Mouse (Mus musculus) heart, embryonic 10.5 days (tissue): ENCODE data around the gene Fam222b. TPM values are rescaled to one million over a fixed set of nuclear protein-coding genes. Genes with fewer than 3 reads are reported as not detected.

Experiments
- DNase-seq: peaks from one replicate; pipeline ENCODE4 v3.0.0-alpha.2; 2017; ENCODE audit warnings: low spot score
- H3K27ac ChIP-seq: fragments of 300-500 bp; sonication (generic); 2 replicates; pipeline ENCODE4 v1.5.1; 2016; ENCODE audit warnings: mild to moderate bottlenecking
- H3K27me3 ChIP-seq: fragments of 300-500 bp; sonication (generic); 2 replicates; pipeline ENCODE4 v1.6.1; 2016; ENCODE audit warnings: mild to moderate bottlenecking; ENCODE audit not compliant: poor library complexity, insufficient read depth, severe bottlenecking
- H3K36me3 ChIP-seq: fragments of 300-500 bp; sonication (generic); 2 replicates; pipeline ENCODE4 v1.6.1; 2016; ENCODE audit warnings: mild to moderate bottlenecking, moderate library complexity
- H3K4me1 ChIP-seq: fragments of 300-500 bp; sonication (generic); 2 replicates; pipeline ENCODE4 v1.6.1; 2016; ENCODE audit warnings: mild to moderate bottlenecking
- H3K4me3 ChIP-seq: fragments of 300-500 bp; sonication (generic); 2 replicates; pipeline ENCODE4 v1.5.1; 2016; ENCODE audit warnings: mild to moderate bottlenecking, moderate library complexity
- H3K9me3 ChIP-seq: fragments of 300-500 bp; sonication (generic); 2 replicates; pipeline ENCODE4 v1.6.1; 2016; ENCODE audit warnings: mild to moderate bottlenecking, moderate library complexity
- WGBS: fragments of 180-500 bp; shearing (Covaris S2); methylation state at CpG from one replicate; pipeline ENCODE4 v1.1.7; 2016; 5-methylcytosine and 5-hydroxymethylcytosine counted together
- polyA plus RNA-seq: library from polyadenylated mRNA; unstranded; fragments of >200 nt; fragmentation: Nextera tagmentation; extraction: Ambion mirVana; gene quantifications from 2 replicates; pipeline ENCODE4 v1.2.1, GENCODE M21; 2016

Gene Fam222b
- polyA plus RNA-seq, 1 experiment from 2014 or later, result 24.0 TPM

- H3K36me3 ChIP-seq, result peaks cover 31% of the 10 kb centered on the region; the same call in 1 of the 2 replicates
- no peak overlapping the region for H3K27ac ChIP-seq
- 0 out of 2 replicates have a peak overlapping the region, but pooled peaks have one; percentile 3 for H3K4me3 ChIP-seq
- H3K4me1 ChIP-seq, result peaks cover 45% of the 10 kb centered on the region
- no peaks in the 10 kb centered on the region for H3K27me3 ChIP-seq
- no peaks in the 10 kb centered on the region for H3K9me3 ChIP-seq
- DNase-seq, result no peak
- WGBS, result 84% methylated on average over 11 of the region's 11 CpGs
These were observed 6.3 kb downstream of the Fam222b start for GRCm38 (mm10) chr11:78100746-78101145.

- WGBS, result 76% methylated on average over 5 of the region's 5 CpGs
- Histone ChIP-seq H3K27me3 (no peaks in the 10 kb centered on the region), H3K9me3 (no peaks in the 10 kb centered on the region), H3K4me1 (peaks cover 31% of the 10 kb centered on the region), H3K4me3 (no peak overlapping the region), H3K27ac (no peak overlapping the region), H3K36me3 (peaks cover 44% of the 10 kb centered on the region)
- no peak for DNase-seq
These were observed 7.7 kb downstream of the Fam222b start for GRCm38 (mm10) chr11:78102142-78102541.

GRCm38 (mm10) chr11:78102958-78103747 is 8.7 kb downstream of the Fam222b start:
- Histone ChIP-seq H3K4me3 (no peak overlapping the region), H3K27ac (no peak overlapping the region), H3K36me3 (peaks cover 54% of the 10 kb centered on the region), H3K9me3 (no peaks in the 10 kb centered on the region), H3K27me3 (no peaks in the 10 kb centered on the region), H3K4me1 (peaks cover 24% of the 10 kb centered on the region)
- DNase-seq, result no peak
- WGBS, result 60% methylated on average over 5 of the region's 5 CpGs

- no peak for DNase-seq
- WGBS, result 92% methylated on average over 5 of the region's 5 CpGs
- Histone ChIP-seq H3K36me3 (peaks cover 49% of the 10 kb centered on the region), H3K9me3 (no peaks in the 10 kb centered on the region), H3K27ac (no peak overlapping the region), H3K4me3 (no peak overlapping the region), H3K4me1 (peaks cover 22% of the 10 kb centered on the region), H3K27me3 (no peaks in the 10 kb centered on the region)
These were observed 10.0 kb downstream of the Fam222b start for GRCm38 (mm10) chr11:78104501-78104900.

- Histone ChIP-seq H3K4me1 (peaks cover 38% of the 10 kb centered on the region), H3K9me3 (no peaks in the 10 kb centered on the region), H3K36me3 (peaks cover 5% of the 10 kb centered on the region; the same call in 1 of the 2 replicates), H3K27me3 (no peaks in the 10 kb centered on the region), H3K27ac (no peak overlapping the region), H3K4me3 (no peak overlapping the region)
- 86% methylated on average over 2 of the region's 2 CpGs for WGBS
- DNase-seq, result no peak
These were observed 19.2 kb downstream of the Fam222b start for GRCm38 (mm10) chr11:78113616-78114015.

- Histone ChIP-seq H3K4me3 (peak overlapping the region; percentile 70), H3K36me3 (peaks cover 5% of the 10 kb centered on the region; the same call in 1 of the 2 replicates), H3K27ac (peak overlapping the region; percentile 85), H3K9me3 (no peaks in the 10 kb centered on the region), H3K27me3 (no peaks in the 10 kb centered on the region), H3K4me1 (peaks cover 44% of the 10 kb centered on the region)
- DNase-seq, result no peak
- WGBS, result 12% methylated on average over 19 of the region's 19 CpGs
These were observed 20.4 kb downstream of the Fam222b start for GRCm38 (mm10) chr11:78114676-78115366.

- H3K4me1 ChIP-seq, result peaks cover 48% of the 10 kb centered on the region
These were observed 21.1 kb downstream of the Fam222b start for GRCm38 (mm10) chr11:78115367-78116145.

GRCm38 (mm10) chr11:78116146-78116410 is 21.6 kb downstream of the Fam222b start:
- WGBS, result 10% methylated on average over 5 of the region's 5 CpGs
- Histone ChIP-seq H3K27ac (peak overlapping the region; percentile 85), H3K4me3 (peak overlapping the region; percentile 70), H3K27me3 (no peaks in the 10 kb centered on the region), H3K9me3 (no peaks in the 10 kb centered on the region), H3K36me3 (peaks cover 5% of the 10 kb centered on the region; the same call in 1 of the 2 replicates), H3K4me1 (peaks cover 48% of the 10 kb centered on the region)
- DNase-seq, result peak; percentile 42

More at GRCm38 (mm10) chr11:78115367-78116145, 21.1 kb downstream of the Fam222b start:
- H3K4me3 ChIP-seq, result peak overlapping the region; percentile 70
- no peaks in the 10 kb centered on the region for H3K27me3 ChIP-seq
- under 1% methylated on average over 37 of the region's 37 CpGs for WGBS
- peak overlapping the region; percentile 85 for H3K27ac ChIP-seq
- peak; percentile 99 for DNase-seq
- H3K9me3 ChIP-seq, result no peaks in the 10 kb centered on the region
- peaks cover 5% of the 10 kb centered on the region; the same call in 1 of the 2 replicates for H3K36me3 ChIP-seq

- DNase-seq, result no peak
- Histone ChIP-seq H3K4me3 (no peak overlapping the region), H3K4me1 (peaks cover 46% of the 10 kb centered on the region), H3K36me3 (no peaks in the 10 kb centered on the region), H3K27me3 (no peaks in the 10 kb centered on the region), H3K27ac (no peak overlapping the region), H3K9me3 (no peaks in the 10 kb centered on the region)
These were observed 24.0 kb downstream of the Fam222b start for GRCm38 (mm10) chr11:78118467-78118866.

- Histone ChIP-seq H3K4me1 (peaks cover 38% of the 10 kb centered on the region), H3K36me3 (no peaks in the 10 kb centered on the region), H3K27me3 (no peaks in the 10 kb centered on the region), H3K4me3 (no peak overlapping the region), H3K27ac (no peak overlapping the region), H3K9me3 (no peaks in the 10 kb centered on the region)
- no peak for DNase-seq
- 72% methylated on average over 8 of the region's 8 CpGs for WGBS
These were observed 25.4 kb downstream of the Fam222b start for GRCm38 (mm10) chr11:78119898-78120297.

GRCm38 (mm10) chr11:78121176-78121575 is 26.7 kb downstream of the Fam222b start:
- no peak for DNase-seq
- Histone ChIP-seq H3K27me3 (no peaks in the 10 kb centered on the region), H3K4me1 (peaks cover 29% of the 10 kb centered on the region), H3K9me3 (no peaks in the 10 kb centered on the region), H3K27ac (no peak overlapping the region), H3K4me3 (no peak overlapping the region), H3K36me3 (no peaks in the 10 kb centered on the region)
- 75% methylated on average over 5 of the region's 5 CpGs for WGBS

- WGBS, result 75% methylated on average over 4 of the region's 4 CpGs
- Histone ChIP-seq H3K4me1 (peaks cover 20% of the 10 kb centered on the region), H3K27ac (no peak overlapping the region), H3K9me3 (no peaks in the 10 kb centered on the region), H3K36me3 (no peaks in the 10 kb centered on the region), H3K4me3 (no peak overlapping the region), H3K27me3 (no peaks in the 10 kb centered on the region)
- no peak for DNase-seq
These were observed 28.4 kb downstream of the Fam222b start for GRCm38 (mm10) chr11:78122815-78123214.

GRCm38 (mm10) chr11:78123782-78124181 is 29.3 kb downstream of the Fam222b start:
- no peaks in the 10 kb centered on the region for H3K27me3 ChIP-seq
- no peaks in the 10 kb centered on the region for H3K9me3 ChIP-seq
- H3K4me1 ChIP-seq, result peaks cover 18% of the 10 kb centered on the region
- DNase-seq, result no peak
- H3K27ac ChIP-seq, result no peak overlapping the region
- no peak overlapping the region for H3K4me3 ChIP-seq
- no peaks in the 10 kb centered on the region for H3K36me3 ChIP-seq
